Mouse (Mus musculus) neural tube, embryonic 10.5 days (tissue): ENCODE measurements around the gene Hmx1.

Experiments
- DNase-seq: peaks from one replicate; pipeline ENCODE4 v3.0.0-alpha.2; 2017; ENCODE audit warnings: low spot score; ENCODE audit errors: extremely low spot score

The Hmx1 gene

GRCm38 (mm10) chr5:35388491-35389111 lies at the start of gene Hmx1:
Gene Hmx1, plus strand, starts transcription at chr5:35389108.
- DNase-seq: peak; percentile 88

DNA sequence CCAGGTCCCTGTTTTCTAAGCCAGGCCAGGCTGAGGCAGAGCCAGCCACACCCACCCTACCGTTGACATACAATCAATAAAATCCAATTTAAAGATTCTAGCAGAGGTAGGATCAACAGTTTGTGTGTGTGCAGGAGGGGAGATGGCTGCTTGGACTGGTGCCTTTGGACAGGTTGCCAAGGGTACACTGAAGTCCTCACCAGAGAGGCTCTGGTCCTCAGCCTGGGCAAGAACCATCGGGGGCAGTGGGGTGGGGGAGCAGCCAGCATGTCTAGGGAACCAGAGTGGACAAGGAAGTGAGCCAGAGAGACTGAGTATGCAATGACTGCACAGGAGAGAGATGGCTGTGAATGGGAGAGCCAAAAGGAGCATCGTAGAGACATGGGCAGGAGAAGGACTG lies 43.8 kb upstream of the Hmx1 start:
- DNase-seq: no peak

GRCm38 (mm10) chr5:35348794-35349193 lies 40.1 kb upstream of the Hmx1 start:
- DNase-seq: peak; percentile 63

DNA sequence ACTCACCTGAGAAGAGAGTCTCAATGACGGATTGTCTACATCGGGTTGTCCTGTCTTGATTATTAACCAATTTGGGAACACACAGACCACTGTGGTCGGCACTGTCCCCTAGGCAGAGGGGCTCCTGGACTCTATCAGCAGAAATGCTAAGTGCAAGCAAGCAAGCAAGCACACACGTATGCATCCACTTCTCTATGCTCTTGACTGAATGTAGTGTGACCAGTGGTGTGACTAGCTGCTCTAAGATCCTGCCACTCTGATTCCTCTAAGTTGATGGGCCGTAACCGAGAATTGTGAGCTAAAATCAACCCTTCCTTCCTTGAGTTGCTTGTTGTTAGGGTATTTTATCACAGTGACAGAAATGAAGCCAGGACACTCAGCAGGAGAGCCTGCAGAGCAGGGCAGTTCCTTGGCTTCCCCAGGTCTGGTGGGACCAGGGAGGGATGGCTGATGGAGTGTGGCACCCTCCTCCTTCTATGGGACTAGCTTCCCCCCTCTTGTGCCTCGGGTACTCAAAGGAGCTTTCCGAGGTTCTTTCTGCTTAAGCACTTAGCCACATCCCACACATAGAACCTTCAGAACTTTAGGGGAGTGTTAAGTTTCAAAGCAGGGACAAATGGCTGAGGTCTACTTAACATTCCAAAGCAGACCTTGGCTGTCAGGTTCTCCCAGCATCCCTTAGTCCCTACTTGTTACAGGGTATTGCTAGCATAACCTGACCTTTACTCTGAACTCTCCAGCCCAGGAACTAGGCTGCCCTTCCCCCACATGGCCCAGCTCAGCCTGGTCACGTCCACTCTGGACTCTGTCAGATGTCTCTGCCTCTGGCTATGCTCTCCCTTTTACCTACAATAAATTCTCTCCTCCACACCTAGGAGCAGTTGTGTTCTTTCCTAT lies 31.1 kb upstream of the Hmx1 start:
- no peak for DNase-seq

- peak; percentile 96 for DNase-seq
Measured at GRCm38 (mm10) chr5:35361570-35362284, 27.2 kb upstream of the Hmx1 start.

DNA sequence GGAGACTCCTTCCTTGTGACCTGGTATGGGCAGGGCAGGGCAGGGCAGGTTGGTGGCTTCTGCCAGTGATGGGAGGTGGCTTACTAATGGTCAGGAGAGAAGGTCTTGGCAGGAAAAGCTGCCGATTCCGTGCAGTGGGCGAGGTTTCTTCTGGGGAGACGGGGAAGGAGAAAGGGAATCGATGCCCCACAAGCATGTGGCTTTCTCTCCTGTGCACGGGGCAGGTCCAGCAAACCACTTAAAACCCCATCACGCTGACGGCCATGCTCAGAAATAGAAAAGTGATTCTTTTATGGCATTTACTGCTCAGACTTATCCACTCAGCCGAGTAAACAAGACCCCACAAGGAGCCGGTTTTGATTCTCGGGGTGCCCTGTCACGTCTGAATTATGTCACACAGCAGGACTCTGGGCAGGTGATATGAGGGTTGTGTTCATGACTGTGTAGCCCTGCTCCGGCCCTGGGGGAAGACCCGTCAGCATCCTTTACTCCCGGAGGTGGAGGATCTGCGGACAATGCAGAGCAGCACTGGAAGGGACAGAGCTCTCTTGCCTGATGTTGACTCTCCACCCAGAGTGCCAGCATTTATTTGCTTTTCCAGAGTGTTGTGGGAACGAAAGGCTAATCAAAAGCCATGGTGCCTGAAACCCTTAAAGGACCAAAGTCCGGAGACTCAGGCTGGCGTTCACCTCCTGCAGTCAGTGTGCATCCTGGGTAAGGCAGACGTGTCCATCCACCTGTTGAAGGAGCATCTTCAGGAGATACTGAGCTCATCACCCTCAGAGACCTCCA lies 22.5 kb upstream of the Hmx1 start:
- DNase-seq: no peak

DNA sequence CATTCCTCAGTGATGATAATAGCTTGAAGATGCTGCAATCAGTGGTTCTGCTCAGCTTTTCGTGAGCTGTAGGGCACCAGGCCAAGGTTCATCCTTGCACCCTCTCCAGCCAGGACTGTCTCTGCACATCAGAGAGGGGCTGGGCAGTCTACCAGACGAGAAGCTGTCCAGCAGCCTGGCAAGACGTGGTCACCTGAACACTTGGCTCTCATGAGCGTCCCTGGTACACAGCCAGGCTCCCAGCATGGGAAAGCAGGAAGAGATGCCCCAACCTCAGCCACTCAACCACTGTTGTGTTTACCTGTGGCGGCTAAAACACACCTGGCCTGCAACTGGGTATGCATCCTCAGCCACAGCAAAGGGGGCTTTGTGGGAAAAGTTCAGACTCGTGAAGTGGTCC lies 20.0 kb upstream of the Hmx1 start:
- no peak for DNase-seq

DNA sequence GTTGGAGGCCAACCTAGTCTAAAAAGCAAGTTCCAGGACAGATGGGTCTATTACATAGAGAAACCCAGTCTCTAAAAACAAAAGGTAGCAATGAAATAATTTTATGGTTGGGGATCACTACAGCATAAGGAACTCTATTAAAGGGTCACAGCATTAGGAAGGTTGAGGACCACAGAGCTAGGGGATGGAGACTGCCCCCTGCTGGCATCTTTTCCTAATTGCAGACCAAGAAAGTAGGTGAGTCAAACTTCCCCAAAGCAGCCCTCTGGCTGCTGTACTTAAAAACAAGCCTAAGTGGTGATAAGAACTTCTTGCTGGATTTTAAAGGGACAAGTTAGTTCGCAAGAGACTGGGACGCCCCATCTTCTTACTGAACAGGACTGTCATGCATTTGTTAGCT lies 9.8 kb upstream of the Hmx1 start:
- DNase-seq: no peak

DNA sequence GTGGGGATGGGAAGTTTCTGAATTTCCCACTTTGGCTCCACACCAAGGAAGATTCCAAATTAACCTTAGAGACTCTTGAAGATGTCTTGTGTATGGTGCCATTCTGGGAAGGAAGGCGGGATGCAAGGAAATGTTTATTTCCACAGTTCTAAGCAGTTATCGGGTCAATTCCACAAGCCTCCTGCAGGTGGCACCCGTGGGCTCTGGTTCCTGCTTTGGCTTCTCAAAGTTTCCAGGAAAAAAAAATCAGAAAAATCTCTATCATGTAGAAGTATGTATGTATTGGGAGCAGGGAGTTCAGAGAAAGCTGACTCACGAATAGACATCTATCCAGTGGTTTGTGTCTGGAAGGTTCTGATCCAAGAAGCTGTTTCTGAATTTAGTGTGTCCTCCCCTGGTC lies 9.1 kb upstream of the Hmx1 start:
- peak; percentile 61 for DNase-seq

GRCm38 (mm10) chr5:35387834-35388490 lies 946 bp upstream of the Hmx1 start:
- DNase-seq: peak; percentile 51

DNA sequence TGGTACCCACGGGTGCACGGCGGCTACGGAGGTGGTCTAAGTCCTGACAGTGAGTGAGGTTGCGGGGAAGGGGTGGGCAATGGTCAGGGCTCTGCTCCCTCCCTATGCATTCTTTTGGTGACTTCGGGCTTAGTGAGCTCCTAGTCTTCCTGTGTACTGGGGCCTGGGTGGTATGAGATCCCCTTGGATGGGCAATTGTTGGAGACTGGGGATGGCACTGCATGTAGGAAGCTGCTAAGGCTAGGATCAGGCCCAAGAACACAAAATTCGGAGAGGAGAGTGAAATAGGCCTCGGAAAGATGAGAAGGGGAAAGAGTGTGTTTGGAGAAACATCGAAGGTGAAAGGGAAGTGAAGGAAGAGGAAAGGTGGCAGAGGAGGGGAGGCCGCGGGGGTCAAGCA lies 533 bp downstream of the Hmx1 start:
- DNase-seq: peak; percentile 48

GRCm38 (mm10) chr5:35389915-35390314 lies 1.0 kb downstream of the Hmx1 start:
- no peak for DNase-seq

- no peak for DNase-seq
Measured at GRCm38 (mm10) chr5:35390848-35391655, 2.1 kb downstream of the Hmx1 start.

GRCm38 (mm10) chr5:35391656-35392333 lies 2.9 kb downstream of the Hmx1 start:
- DNase-seq: peak; percentile 76

DNA sequence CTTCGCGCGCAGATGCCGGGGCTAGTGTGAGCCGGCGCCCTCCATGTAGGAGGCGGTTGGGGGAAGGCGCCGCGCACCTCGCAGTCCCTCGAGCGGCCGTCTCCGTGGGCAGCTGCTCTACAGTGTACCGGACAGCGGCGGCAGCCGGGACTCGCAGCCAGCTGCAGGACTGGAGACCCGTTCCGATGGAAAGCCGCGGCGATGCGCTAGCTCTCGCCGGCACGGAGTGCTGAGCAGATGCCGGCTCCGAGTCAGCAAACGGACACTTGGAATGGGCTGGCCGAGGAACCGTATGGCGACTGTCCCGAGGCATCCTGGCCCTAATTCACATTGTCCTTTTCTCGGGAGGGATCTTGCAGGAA lies 3.4 kb downstream of the Hmx1 start:
- no peak for DNase-seq

- DNase-seq: peak; percentile 56
Measured at GRCm38 (mm10) chr5:35395566-35396440, 6.9 kb downstream of the Hmx1 start.

DNA sequence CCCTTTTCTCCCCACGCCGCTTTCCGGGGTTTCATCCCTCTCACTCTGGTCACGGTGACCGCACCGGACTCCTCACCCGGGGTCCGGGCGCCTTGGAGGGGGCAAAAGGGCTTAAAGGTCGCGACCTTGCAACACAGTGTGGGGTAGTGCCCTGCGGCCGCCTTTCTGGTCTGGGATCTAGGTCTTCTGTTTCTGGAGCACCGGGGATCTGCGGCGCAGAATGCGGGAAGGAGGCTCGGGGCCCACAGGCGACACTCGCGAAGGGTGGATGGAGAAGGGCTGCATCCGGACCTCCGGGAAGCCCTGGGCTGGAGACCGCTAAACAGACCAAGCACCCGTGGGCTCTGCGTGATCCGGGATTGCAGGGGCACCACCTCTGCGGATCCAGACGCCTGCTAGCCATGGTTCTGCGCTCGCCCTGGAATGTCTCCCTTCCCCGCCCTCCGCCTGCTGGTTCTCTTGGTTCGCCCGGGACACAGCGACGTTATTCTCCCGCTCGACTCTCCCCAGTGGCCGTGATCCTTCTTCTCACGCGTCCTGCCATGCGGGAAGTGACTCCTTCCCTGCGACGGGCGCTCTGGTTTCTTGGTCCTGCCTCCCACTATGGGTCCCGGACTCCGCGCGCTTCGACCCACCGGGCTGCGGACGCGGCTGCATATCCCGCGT lies 8.2 kb downstream of the Hmx1 start:
- DNase-seq: peak; percentile 68
